In genomic region chr1:132317894-132318863, GRCm38 (mm10) we compare ENCODE assay signal across 9 mouse cellular contexts. TPM values are rescaled to one million over a fixed set of nuclear protein-coding genes. Genes with fewer than 3 reads are reported as not detected.
A peak's percentile ranks its signal among the peaks of the same experiment; 100 is the strongest.
DNase-seq lines count a peak whose midpoint lies in the region; ATAC-seq and TF ChIP-seq lines count a peak whose summit lies in the region.
"Had no signal": no experiment of that assay in that cellular context is flagged by ENCODE, and none has a peak within 500 bp of the region (broad histone marks: within the 10 kb centered on the region; RNA-seq: fewer than 3 reads in every experiment).

No protein-coding gene starts in this region.

- no peaks in the 10 kb centered on the region for H3K9me3 ChIP-seq in forebrain, embryonic 16.5 days (ENCODE audit: control insufficient read depth, low read length)
- no peaks in the 10 kb centered on the region for H3K9me3 ChIP-seq in megakaryocyte, embryonic 14.5 days
- H3K9me3 ChIP-seq: limb, embryonic 13.5 days had no signal

- H3K4me3 ChIP-seq in spleen, adult 2 months (ENCODE audit: extremely low read depth, insufficient read depth, insufficient read length) = peak overlapping the region; percentile 78; the same call in 1 of the 2 replicates
- peak overlapping the region; percentile 73 for H3K4me3 ChIP-seq in forebrain, embryonic 16.5 days (replicated peaks; ENCODE audit: low read length)
- peak overlapping the region; percentile 73 for H3K4me3 ChIP-seq in megakaryocyte, embryonic 14.5 days (replicated peaks)
- no peak overlapping the region for H3K4me3 ChIP-seq in left cerebral cortex, adult 2 months

- H3K27ac ChIP-seq in spleen, adult 2 months (ENCODE audit: insufficient read depth, low read length) = peak overlapping the region; percentile 26; the same call in 1 of the 2 replicates
- H3K27ac ChIP-seq in forebrain, embryonic 16.5 days (ENCODE audit: low read length) = peak overlapping the region; percentile 60
- no peak overlapping the region for H3K27ac ChIP-seq in left cerebral cortex, adult 2 months
- H3K27ac ChIP-seq: limb, embryonic 13.5 days had no signal

- no peak for ATAC-seq in forebrain, embryonic 16.5 days

- H3K36me3 ChIP-seq in spleen, adult 2 months (ENCODE audit: control insufficient read depth, insufficient read depth, low read length) = peaks cover 4% of the 10 kb centered on the region; the same call in 1 of the 2 replicates
- no peaks in the 10 kb centered on the region for H3K36me3 ChIP-seq in forebrain, embryonic 16.5 days (ENCODE audit: control insufficient read depth, insufficient read depth)
- peaks cover 3% of the 10 kb centered on the region for H3K36me3 ChIP-seq in megakaryocyte, embryonic 14.5 days (replicated peaks; ENCODE audit: low read length)
- H3K36me3 ChIP-seq: limb, embryonic 13.5 days had no signal

- WGBS in spleen, adult 2 months = 45% methylated on average over 8 of the region's 8 CpGs
- 24% methylated on average over 8 of the region's 8 CpGs for WGBS in forebrain, embryonic 16.5 days

- DNase-seq in spleen, adult 2 months (ENCODE audit: low read depth in 1 of 2, low spot score in 2 of 2) = no peak
- DNase-seq in spleen, postnatal 14 days (ENCODE audit: low spot score in 2 of 2) = no peak
- no peak for DNase-seq in left cerebral cortex, postnatal 14 days (ENCODE audit: low spot score in 2 of 2)
- no peak for DNase-seq in left cerebral cortex, adult 2 months (ENCODE audit: extremely low spot score in 1 of 2, low spot score in 2 of 2)
- DNase-seq in left cerebral cortex, postnatal 4 days = no peak
- DNase-seq: thymus, postnatal 14 days had no signal

- no peaks in the 10 kb centered on the region for H3K27me3 ChIP-seq in spleen, adult 2 months (ENCODE audit: control insufficient read depth, insufficient read depth, low read length)
- no peaks in the 10 kb centered on the region for H3K27me3 ChIP-seq in forebrain, embryonic 16.5 days (replicated peaks; ENCODE audit: control insufficient read depth, insufficient read depth, low read length)
- H3K27me3 ChIP-seq in megakaryocyte, embryonic 14.5 days (replicated peaks) = peaks cover 93% of the 10 kb centered on the region

- peak overlapping the region; percentile 88 for H3K4me2 ChIP-seq in forebrain, embryonic 16.5 days (ENCODE audit: low read length)

- no peak for TF ChIP-seq CTCF in spleen, adult 2 months (IDR thresholded peaks at IDR 0.05; ENCODE audit: extremely low read depth, insufficient read depth, insufficient read length, insufficient replicate concordance)
- TF ChIP-seq CTCF in left cerebral cortex, adult 2 months (IDR thresholded peaks at IDR 0.05) = no peak

- intact Hi-C loops in left cerebral cortex, postnatal 14 days (cut with DNase I) = no loop called here
- intact Hi-C loops in left cerebral cortex, adult 2 months (cut with DNase I) = no loop called here
- intact Hi-C loops in left cerebral cortex, postnatal 4 days (cut with DNase I) = no loop called here

- H3K9ac ChIP-seq in forebrain, embryonic 16.5 days (replicated peaks; ENCODE audit: low read depth, low read length) = peak overlapping the region; percentile 30; the same call in 1 of the 2 replicates
- H3K9ac ChIP-seq: limb, embryonic 13.5 days had no signal

- TF ChIP-seq POLR2A in spleen, adult 2 months (IDR thresholded peaks at IDR 0.05; ENCODE audit: low read depth, low read length) = no peak

- H3K4me1 ChIP-seq in spleen, adult 2 months (ENCODE audit: control insufficient read depth, insufficient read depth, insufficient read length) = peaks cover 8% of the 10 kb centered on the region; the same call in 1 of the 2 replicates
- peaks cover 50% of the 10 kb centered on the region for H3K4me1 ChIP-seq in forebrain, embryonic 16.5 days (replicated peaks; ENCODE audit: control insufficient read depth, insufficient read depth, low read length)
- H3K4me1 ChIP-seq in megakaryocyte, embryonic 14.5 days = peaks cover 50% of the 10 kb centered on the region

RNA-seq across cellular contexts. Expression of gene Nuak2, which starts 2.3 kb away (rescaled TPM):
- polyA plus RNA-seq in spleen, adult 2 months (2012; rRNA removed) = 17.4 and 25.5 TPM in 2 replicates
- polyA plus RNA-seq in forebrain, embryonic 16.5 days (2015; fragmentation: Nextera tagmentation; extraction: Ambion mirVana) = 13.3 and 13.4 TPM in 2 replicates
- 1.3 and 1.7 TPM in 2 replicates for polyA plus RNA-seq in megakaryocyte, embryonic 14.5 days (2012; ENCODE audit: insufficient read depth, low replicate concordance)
- total RNA-seq in left cerebral cortex, postnatal 14 days (2021) = 1 to 10 TPM; 1.6 to 1.7 TPM
- 1 to 10 TPM; 1.4 TPM for total RNA-seq in left cerebral cortex, adult 2 months (2021)
- total RNA-seq in left cerebral cortex, postnatal 4 days (2021) = 1 to 10 TPM; 2.6 to 3.2 TPM

RNA-seq across cellular contexts. Expression of gene Klhdc8a, which starts 19.8 kb away (rescaled TPM):
- polyA plus RNA-seq in spleen, adult 2 months (2012; rRNA removed) = 0.59 and 0.68 TPM in 2 replicates
- 2.7 and 3.4 TPM in 2 replicates for polyA plus RNA-seq in forebrain, embryonic 16.5 days (2015; fragmentation: Nextera tagmentation; extraction: Ambion mirVana)
- not detected in 2 replicates for polyA plus RNA-seq in megakaryocyte, embryonic 14.5 days (2012; ENCODE audit: insufficient read depth, low replicate concordance)
- 10 to 100 TPM; 13.1 to 16.8 TPM for total RNA-seq in left cerebral cortex, postnatal 14 days (2021)
- 10 to 100 TPM; 12.2 to 13.2 TPM for total RNA-seq in left cerebral cortex, adult 2 months (2021)
- 10 to 100 TPM in 1 of 2 experiments, 1 to 10 TPM in 1; 9.1 to 10.7 TPM for total RNA-seq in left cerebral cortex, postnatal 4 days (2021)
